Mouse (Mus musculus) hindbrain, embryonic 10.5 days (tissue): ENCODE data around the gene Bnc2. TPM values are rescaled to one million over a fixed set of nuclear protein-coding genes. Genes with fewer than 3 reads are reported as not detected.

Source experiments
- DNase-seq: peaks from one replicate; pipeline ENCODE4 v3.0.0-alpha.2; 2017; ENCODE audit warnings: low spot score
- H3K27ac ChIP-seq: fragments of 300-500 bp; sonication (generic); 2 replicates; pipeline ENCODE4 v1.5.1; 2016; ENCODE audit warnings: mild to moderate bottlenecking, moderate library complexity
- H3K27me3 ChIP-seq: fragments of 300-500 bp; sonication (generic); 2 replicates; pipeline ENCODE4 v1.6.1; 2016; ENCODE audit warnings: mild to moderate bottlenecking; ENCODE audit not compliant: poor library complexity, insufficient read depth, severe bottlenecking
- H3K36me3 ChIP-seq: fragments of 300-500 bp; sonication (generic); 2 replicates; pipeline ENCODE4 v1.6.1; 2016; ENCODE audit warnings: mild to moderate bottlenecking, moderate library complexity
- H3K4me1 ChIP-seq: fragments of 300-500 bp; sonication (generic); replicated peaks from 2 replicates; pipeline ENCODE4 v1.6.1; 2016; ENCODE audit warnings: mild to moderate bottlenecking
- H3K4me3 ChIP-seq: fragments of 300-500 bp; sonication (generic); 2 replicates; pipeline ENCODE4 v1.5.1; 2016; ENCODE audit warnings: mild to moderate bottlenecking, moderate library complexity
- H3K9me3 ChIP-seq: fragments of 300-500 bp; sonication (generic); 2 replicates; pipeline ENCODE4 v1.6.1; 2016; ENCODE audit warnings: mild to moderate bottlenecking, moderate library complexity
- WGBS: fragments of 180-500 bp; shearing (Covaris S2); methylation state at CpG from one replicate; pipeline ENCODE4 v1.1.7; 2016; 5-methylcytosine and 5-hydroxymethylcytosine counted together
- polyA plus RNA-seq: library from polyadenylated mRNA; unstranded; fragments of >200 nt; fragmentation: Nextera tagmentation; extraction: Ambion mirVana; gene quantifications from 2 replicates; pipeline ENCODE4 v1.2.1, GENCODE M21; 2016

The Bnc2 gene
- polyA plus RNA-seq, 1 experiment from 2014 or later = 5.2 TPM

GRCm38 (mm10) chr4:84472643-84473042 lies 202.4 kb downstream of the Bnc2 start:
- Histone ChIP-seq H3K36me3 (no peaks in the 10 kb centered on the region), H3K27me3 (no peaks in the 10 kb centered on the region), H3K4me3 (no peak overlapping the region), H3K27ac (no peak overlapping the region), H3K9me3 (no peaks in the 10 kb centered on the region), H3K4me1 (no peaks in the 10 kb centered on the region)
- no peak for DNase-seq
- 70% methylated on average over 2 of the region's 2 CpGs for WGBS

- Histone ChIP-seq H3K27me3 (no peaks in the 10 kb centered on the region), H3K36me3 (no peaks in the 10 kb centered on the region), H3K4me3 (no peak overlapping the region), H3K27ac (no peak overlapping the region), H3K9me3 (no peaks in the 10 kb centered on the region), H3K4me1 (no peaks in the 10 kb centered on the region)
- 87% methylated on average over 6 of the region's 6 CpGs for WGBS
- no peak for DNase-seq
Measured at GRCm38 (mm10) chr4:84470106-84470885, 204.8 kb downstream of the Bnc2 start.

DNA sequence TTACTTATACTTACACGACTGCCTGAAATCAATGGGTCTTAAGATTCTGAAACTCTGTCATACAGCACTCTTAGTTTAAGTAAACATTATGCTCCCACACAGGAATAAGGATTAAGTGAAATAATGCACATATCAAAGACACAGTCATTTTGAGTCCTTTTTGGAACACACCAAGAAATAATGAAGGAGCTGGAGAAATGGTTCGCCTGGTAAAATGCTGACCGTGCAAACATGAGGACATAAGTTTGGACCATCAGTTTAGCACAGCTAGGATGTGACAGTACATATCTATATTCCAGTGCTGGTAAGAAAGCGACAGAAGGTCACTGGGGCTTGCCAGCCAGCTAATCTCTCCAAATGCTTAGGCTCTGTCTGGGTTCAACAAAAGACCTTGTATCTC lies 205.7 kb downstream of the Bnc2 start:
- Histone ChIP-seq H3K27me3 (no peaks in the 10 kb centered on the region), H3K9me3 (no peaks in the 10 kb centered on the region), H3K4me1 (no peaks in the 10 kb centered on the region), H3K4me3 (no peak overlapping the region), H3K27ac (no peak overlapping the region), H3K36me3 (no peaks in the 10 kb centered on the region)
- 90% methylated on average over 4 of the region's 4 CpGs for WGBS
- DNase-seq = no peak

- Histone ChIP-seq H3K27ac (no peak overlapping the region), H3K4me3 (no peak overlapping the region), H3K4me1 (no peaks in the 10 kb centered on the region), H3K9me3 (no peaks in the 10 kb centered on the region), H3K36me3 (no peaks in the 10 kb centered on the region), H3K27me3 (no peaks in the 10 kb centered on the region)
- no peak for DNase-seq
- WGBS = 90% methylated on average over 3 of the region's 3 CpGs
Measured at GRCm38 (mm10) chr4:84467722-84468121, 207.4 kb downstream of the Bnc2 start.

DNA sequence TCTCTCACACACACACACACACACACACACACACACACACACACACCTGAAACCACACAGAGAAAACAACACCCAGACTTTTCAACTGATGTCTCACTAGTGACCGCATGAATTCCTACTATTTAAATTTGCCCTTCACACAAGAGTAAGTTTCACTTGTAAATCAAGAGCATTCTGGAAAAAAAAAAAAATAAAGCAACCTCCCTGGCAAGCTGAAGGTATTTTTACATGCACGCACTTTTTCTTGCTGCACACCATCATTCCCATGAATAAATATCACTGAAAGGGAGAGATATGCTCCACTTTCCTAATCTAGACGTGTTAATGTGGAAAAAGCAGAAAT lies 216.9 kb downstream of the Bnc2 start:
- no peaks in the 10 kb centered on the region for H3K27me3 ChIP-seq
- WGBS = 87% methylated on average over 3 of the region's 3 CpGs
- no peak for DNase-seq
- peaks cover 20% of the 10 kb centered on the region; the same call in 1 of the 2 replicates for H3K4me1 ChIP-seq
- no peak overlapping the region for H3K4me3 ChIP-seq
- H3K36me3 ChIP-seq = no peaks in the 10 kb centered on the region
- H3K27ac ChIP-seq = no peak overlapping the region
- no peaks in the 10 kb centered on the region for H3K9me3 ChIP-seq

GRCm38 (mm10) chr4:84457512-84458217 lies 217.4 kb downstream of the Bnc2 start:
- H3K9me3 ChIP-seq = no peaks in the 10 kb centered on the region
- H3K27ac ChIP-seq = no peak overlapping the region
- WGBS = 76% methylated on average over 10 of the region's 10 CpGs
- peaks cover 20% of the 10 kb centered on the region; the same call in 1 of the 2 replicates for H3K4me1 ChIP-seq
- H3K27me3 ChIP-seq = no peaks in the 10 kb centered on the region
- no peak for DNase-seq
- no peak overlapping the region for H3K4me3 ChIP-seq
- H3K36me3 ChIP-seq = no peaks in the 10 kb centered on the region

DNA sequence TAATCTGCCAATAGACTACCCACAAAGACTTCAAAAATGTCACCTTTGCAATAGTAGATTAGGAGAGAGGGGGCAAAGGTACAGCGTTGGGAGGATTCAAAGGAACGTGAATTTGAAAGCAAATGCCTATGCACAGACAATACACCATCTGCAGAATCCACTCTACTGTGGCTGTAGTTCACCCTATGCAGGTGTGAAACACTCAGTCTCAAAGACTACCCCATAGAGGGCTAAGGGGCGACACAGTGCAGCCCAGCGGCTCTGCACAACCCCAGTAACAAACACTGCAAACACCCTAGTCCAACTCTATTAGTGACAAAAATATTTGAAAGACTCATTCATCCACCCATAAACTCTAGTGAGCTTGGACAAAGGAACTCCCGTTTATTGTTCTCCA lies 218.2 kb downstream of the Bnc2 start:
- Histone ChIP-seq H3K4me3 (no peak overlapping the region), H3K27ac (no peak overlapping the region), H3K4me1 (peaks cover 20% of the 10 kb centered on the region; the same call in 1 of the 2 replicates), H3K36me3 (no peaks in the 10 kb centered on the region), H3K9me3 (no peaks in the 10 kb centered on the region), H3K27me3 (no peaks in the 10 kb centered on the region)
- no peak for DNase-seq
- WGBS = 79% methylated on average over 5 of the region's 5 CpGs

- peaks cover 20% of the 10 kb centered on the region; the same call in 1 of the 2 replicates for H3K4me1 ChIP-seq
- H3K4me3 ChIP-seq = no peak overlapping the region
- DNase-seq = no peak
- no peaks in the 10 kb centered on the region for H3K9me3 ChIP-seq
- WGBS = 72% methylated on average over 16 of the region's 16 CpGs
- no peaks in the 10 kb centered on the region for H3K36me3 ChIP-seq
- H3K27ac ChIP-seq = no peak overlapping the region
- no peaks in the 10 kb centered on the region for H3K27me3 ChIP-seq
Measured at GRCm38 (mm10) chr4:84456198-84456852, 218.8 kb downstream of the Bnc2 start.

GRCm38 (mm10) chr4:84454493-84454892 lies 220.6 kb downstream of the Bnc2 start:
- Histone ChIP-seq H3K36me3 (no peaks in the 10 kb centered on the region), H3K27ac (no peak overlapping the region), H3K9me3 (no peaks in the 10 kb centered on the region), H3K4me1 (peaks cover 20% of the 10 kb centered on the region; the same call in 1 of the 2 replicates), H3K4me3 (no peak overlapping the region), H3K27me3 (no peaks in the 10 kb centered on the region)
- 78% methylated on average over 3 of the region's 3 CpGs for WGBS
- no peak for DNase-seq

- no peak for DNase-seq
- H3K4me1 ChIP-seq = peaks cover 20% of the 10 kb centered on the region; the same call in 1 of the 2 replicates
- 70% methylated on average over 4 of the region's 4 CpGs for WGBS
- H3K4me3 ChIP-seq = no peak overlapping the region
- no peak overlapping the region for H3K27ac ChIP-seq
- no peaks in the 10 kb centered on the region for H3K36me3 ChIP-seq
- no peaks in the 10 kb centered on the region for H3K9me3 ChIP-seq
- H3K27me3 ChIP-seq = no peaks in the 10 kb centered on the region
Measured at GRCm38 (mm10) chr4:84453586-84453985, 221.5 kb downstream of the Bnc2 start.

DNA sequence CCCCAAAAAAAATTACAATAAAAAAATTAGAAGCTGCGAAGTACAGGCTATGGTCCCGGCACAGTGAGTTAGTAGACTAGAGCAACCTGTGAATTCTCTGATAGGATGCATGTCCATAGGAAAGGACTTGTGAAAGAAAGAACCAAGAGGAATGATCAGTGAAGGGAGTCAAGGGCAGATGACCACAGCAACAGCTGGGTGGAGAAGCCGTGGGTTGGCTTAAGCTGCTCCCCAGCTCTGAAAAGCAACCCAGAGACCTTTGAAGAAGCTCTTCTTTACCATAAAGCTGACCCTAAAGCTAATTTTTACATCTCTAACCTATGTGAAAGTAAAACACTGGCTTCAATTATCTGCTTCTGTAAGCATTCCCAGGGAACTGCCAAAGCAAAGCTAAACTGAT lies 222.4 kb downstream of the Bnc2 start:
- Histone ChIP-seq H3K27me3 (no peaks in the 10 kb centered on the region), H3K27ac (no peak overlapping the region), H3K36me3 (no peaks in the 10 kb centered on the region), H3K4me1 (peaks cover 20% of the 10 kb centered on the region; the same call in 1 of the 2 replicates), H3K9me3 (no peaks in the 10 kb centered on the region), H3K4me3 (no peak overlapping the region)
- 93% methylated on average over 3 of the region's 3 CpGs for WGBS
- no peak for DNase-seq

GRCm38 (mm10) chr4:84449246-84450005 lies 225.6 kb downstream of the Bnc2 start:
- Histone ChIP-seq H3K36me3 (no peaks in the 10 kb centered on the region), H3K27ac (no peak overlapping the region), H3K4me1 (0 out of 2 replicates have a peak, but pooled peaks cover 5% of the 10 kb centered on the region), H3K27me3 (no peaks in the 10 kb centered on the region), H3K9me3 (no peaks in the 10 kb centered on the region), H3K4me3 (no peak overlapping the region)
- no peak for DNase-seq
- 87% methylated on average over 7 of the region's 7 CpGs for WGBS
